Mouse (Mus musculus) CH12.LX (cell line): ENCODE measurements around the gene Arl4c. TPM values are rescaled to one million over a fixed set of nuclear protein-coding genes. Genes with fewer than 3 reads are reported as not detected.

ENCODE experiments used
- DNase-seq: peaks from one replicate; pipeline ENCODE4 v3.0.0-alpha.2; 2013; ENCODE audit errors: extremely low read depth
- H3K27ac ChIP-seq: 2 replicates; pipeline ENCODE4 v1.5.1; 2012; ENCODE audit warnings: low read depth, mild to moderate bottlenecking, control low read depth, moderate library complexity; ENCODE audit not compliant: insufficient read depth
- H3K27me3 ChIP-seq: replicated peaks from 2 replicates; pipeline ENCODE3; 2012; ENCODE audit warnings: inconsistent platforms
- H3K36me3 ChIP-seq, 2 experiments: replicated peaks in 1 of 2; 2 replicates each; pipeline versions ENCODE3 to v1.6.1; 2012; ENCODE audit warnings: inconsistent platforms in 1 of 2, low read length in 1 of 2, mild to moderate bottlenecking in 1 of 2, mixed read lengths in 1 of 2, moderate library complexity in 1 of 2; ENCODE audit not compliant: control insufficient read depth in 1 of 2, insufficient read depth in 1 of 2
- H3K4me1 ChIP-seq, 2 experiments: 2 replicates each; pipeline ENCODE4 v1.6.1; 2012; ENCODE audit warnings: inconsistent platforms in 1 of 2, moderate library complexity in 1 of 2; ENCODE audit not compliant: insufficient read depth in 2 of 2, control insufficient read depth in 1 of 2
- H3K4me2 ChIP-seq: 2 replicates; pipeline ENCODE4 v1.6.1; 2012; ENCODE audit warnings: low read depth, mild to moderate bottlenecking, control low read depth; ENCODE audit not compliant: poor library complexity, insufficient read depth, severe bottlenecking
- H3K4me3 ChIP-seq, 3 experiments: fragments of 150-350 bp in 1 of 3; sonication (generic) in 1 of 3; replicated peaks in 1 of 3; 2 replicates each; pipeline versions ENCODE3 to v1.5.1; 2011 to 2012; ENCODE audit warnings: low read depth in 2 of 3, low read length in 2 of 3, mild to moderate bottlenecking in 2 of 3, moderate library complexity in 2 of 3, control low read depth in 1 of 3, improper control_type of control experiment in 1 of 3, inconsistent platforms in 1 of 3, mixed read lengths in 1 of 3; ENCODE audit not compliant: poor library complexity in 1 of 3
- H3K79me2 ChIP-seq: replicated peaks from 2 replicates; pipeline ENCODE4 v1.6.1; 2012; ENCODE audit warnings: mild to moderate bottlenecking, moderate library complexity; ENCODE audit not compliant: control insufficient read depth, poor library complexity, insufficient read depth, severe bottlenecking; ENCODE audit errors: extremely low read depth
- H3K9ac ChIP-seq: 2 replicates; pipeline ENCODE4 v1.6.1; 2012; ENCODE audit warnings: low read depth, mild to moderate bottlenecking, control low read depth, moderate library complexity; ENCODE audit not compliant: insufficient read depth
- H3K9me3 ChIP-seq: replicated peaks from 2 replicates; pipeline ENCODE3; 2012; ENCODE audit warnings: low read length, inconsistent platforms, mixed read lengths
- E2F4 ChIP-seq: IDR thresholded peaks from 2 replicates; pipeline ENCODE4 v1.6.1; 2011; ENCODE audit warnings: low read depth, low read length, improper control_type of control experiment; ENCODE audit not compliant: insufficient replicate concordance
- EP300 ChIP-seq: IDR thresholded peaks from 2 replicates; pipeline ENCODE4 v1.6.1; 2011; ENCODE audit warnings: low read length, improper control_type of control experiment
- ETS1 ChIP-seq: conservative IDR thresholded peaks from 2 replicates; pipeline ENCODE4 v1.6.1; 2012; ENCODE audit warnings: low read depth, mild to moderate bottlenecking, inconsistent platforms, low read length, improper control_type of control experiment, moderate library complexity
- GABPA ChIP-seq: IDR thresholded peaks from 2 replicates; pipeline ENCODE4 v1.6.1; 2012; ENCODE audit warnings: low read depth, low read length, improper control_type of control experiment, inconsistent platforms; ENCODE audit not compliant: insufficient replicate concordance
- HCFC1 ChIP-seq: IDR thresholded peaks from 2 replicates; pipeline ENCODE4 v1.6.1; 2012; ENCODE audit warnings: low read depth, mild to moderate bottlenecking, inconsistent platforms, low read length, improper control_type of control experiment
- IRF4 ChIP-seq: IDR thresholded peaks from 2 replicates; pipeline ENCODE4 v1.6.1; 2014; ENCODE audit warnings: low read depth, mild to moderate bottlenecking, inconsistent platforms, low read length, improper control_type of control experiment
- JUN ChIP-seq: IDR thresholded peaks from 2 replicates; pipeline ENCODE4 v1.6.1; 2011; ENCODE audit warnings: low read depth, mild to moderate bottlenecking, low read length, improper control_type of control experiment, moderate library complexity; ENCODE audit not compliant: insufficient read depth
- MAFK ChIP-seq: IDR thresholded peaks from 2 replicates; pipeline ENCODE4 v1.6.1; 2011; ENCODE audit warnings: low read length, improper control_type of control experiment; ENCODE audit not compliant: insufficient replicate concordance
- MAX ChIP-seq: IDR thresholded peaks from 2 replicates; pipeline ENCODE4 v1.6.1; 2011; ENCODE audit warnings: low read length, improper control_type of control experiment
- MAZ ChIP-seq: IDR thresholded peaks from 2 replicates; pipeline ENCODE4 v1.6.1; 2012; ENCODE audit warnings: low read depth, mild to moderate bottlenecking, inconsistent platforms, low read length, improper control_type of control experiment, moderate library complexity
- MYC ChIP-seq: IDR thresholded peaks from 2 replicates; pipeline ENCODE4 v1.6.1; 2011; ENCODE audit warnings: low read depth, mild to moderate bottlenecking, improper control_type of control experiment, low read length
- NELFE ChIP-seq: IDR thresholded peaks from 2 replicates; pipeline ENCODE4 v1.6.1; 2011; ENCODE audit warnings: low read depth, low read length, improper control_type of control experiment
- PAX5 ChIP-seq: IDR thresholded peaks from 2 replicates; pipeline ENCODE4 v1.6.1; 2012; ENCODE audit warnings: low read length, inconsistent platforms, mixed read lengths
- POLR2A ChIP-seq: IDR thresholded peaks from 2 replicates; pipeline ENCODE4 v1.6.1; 2011; ENCODE audit warnings: low read depth, mild to moderate bottlenecking, improper control_type of control experiment, low read length
- RAD21 ChIP-seq: IDR thresholded peaks from 2 replicates; pipeline ENCODE4 v1.6.1; 2011; ENCODE audit warnings: low read depth, mild to moderate bottlenecking, low read length, improper control_type of control experiment, moderate library complexity
- SIN3A ChIP-seq: IDR thresholded peaks from 2 replicates; pipeline ENCODE4 v1.6.1; 2012; ENCODE audit warnings: low read length, improper control_type of control experiment, inconsistent platforms
- TCF12 ChIP-seq: IDR thresholded peaks from 2 replicates; pipeline ENCODE4 v1.6.1; 2014; ENCODE audit warnings: low read depth, mild to moderate bottlenecking, inconsistent platforms, low read length, improper control_type of control experiment
- UBTF ChIP-seq: IDR thresholded peaks from 2 replicates; pipeline ENCODE4 v1.6.1; 2012; ENCODE audit warnings: low read depth, mild to moderate bottlenecking, inconsistent platforms, low read length, improper control_type of control experiment, moderate library complexity
- ZC3H11A ChIP-seq: IDR thresholded peaks from 2 replicates; pipeline ENCODE4 v1.6.1; 2012; ENCODE audit warnings: low read depth, mild to moderate bottlenecking, inconsistent platforms, low read length, improper control_type of control experiment
- ZKSCAN1 ChIP-seq: IDR thresholded peaks from 2 replicates; pipeline ENCODE4 v1.6.1; 2012; ENCODE audit warnings: low read depth, inconsistent platforms, low read length, improper control_type of control experiment, borderline replicate concordance
- ZMIZ1 ChIP-seq: IDR thresholded peaks from 2 replicates; pipeline ENCODE4 v1.6.1; 2012; ENCODE audit warnings: low read depth, mild to moderate bottlenecking, inconsistent platforms, low read length, improper control_type of control experiment
- ZNF384 ChIP-seq: IDR thresholded peaks from 2 replicates; pipeline ENCODE4 v1.6.1; 2012; ENCODE audit warnings: low read depth, low read length, improper control_type of control experiment, inconsistent platforms
- dilution Hi-C: fragments of 300-500 bp; cut with MboI; formaldehyde crosslinking; loops from 2 replicates; pipeline ENCODE4 v1.14.3; 2020; ENCODE audit warnings: low sequenced_read_pairs; ENCODE audit not compliant: extremely low pct_unique_long_range_greater_than_20kb, extremely low pct_ligation_motif_present
- in situ Hi-C: fragments of 300-500 bp; cut with MboI; formaldehyde crosslinking; loops from 3 replicates; pipeline ENCODE4 v1.14.3; 2019; ENCODE audit warnings: low sequenced_read_pairs, low pct_ligation_motif_present, low pct_unique_long_range_greater_than_20kb, mixed read lengths
- polyA plus RNA-seq: library from polyadenylated mRNA; unstranded; fragments of >175 nt; gene quantifications from 2 replicates; pipeline ENCODE4 v1.2.1, GENCODE M21; 2012; ENCODE audit warnings: low read depth; ENCODE audit not compliant: insufficient read length
- total RNA-seq, 2 experiments: library from RNA; depleted of rRNA; stranded (reverse); fragments of 300-350 nt in 1 of 2; fragments of >200 nt in 1 of 2; gene quantifications; 2 replicates each; pipeline ENCODE4 v1.2.3; 2012 to 2014

Arl4c gene
- total and polyA plus RNA-seq, 3 experiments: 25.8 to 33.9 (median 31.6) TPM

DNA sequence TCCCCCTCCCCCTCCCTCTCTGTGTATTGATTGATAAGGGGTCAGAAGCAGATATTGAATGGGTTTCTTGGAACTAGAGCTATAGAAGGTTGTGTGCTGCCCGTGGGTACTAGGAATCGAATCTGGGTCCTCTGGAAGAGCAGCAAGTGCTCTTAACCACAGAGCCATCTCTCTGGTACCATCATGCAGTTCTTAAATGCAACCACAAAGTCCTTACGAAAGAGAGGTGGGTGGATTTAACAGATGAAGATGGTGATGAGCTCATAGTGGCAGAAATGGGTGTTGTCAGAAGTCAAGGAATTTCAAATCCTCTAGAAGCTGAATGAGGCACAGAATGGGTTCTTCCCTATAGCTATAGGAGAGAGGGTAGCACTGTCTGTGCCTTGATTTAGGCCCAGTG lies 40.8 kb downstream of the Arl4c start:
- Histone ChIP-seq H3K36me3 (no peaks in the 10 kb centered on the region), H3K9ac (no peak overlapping the region), H3K4me3 (no peak overlapping the region), H3K4me2 (no peak overlapping the region), H3K27me3 (no peaks in the 10 kb centered on the region), H3K79me2 (0 out of 2 replicates have a peak, but pooled peaks cover 7% of the 10 kb centered on the region), H3K27ac (no peak overlapping the region), H3K9me3 (peaks cover 43% of the 10 kb centered on the region), H3K4me1 (peaks cover 15 to 23% of the 10 kb centered on the region in 2 experiments)
- no peak for DNase-seq
- in situ Hi-C loops (no loop called here), dilution Hi-C loops (no loop called here)
- TF ChIP-seq ZC3H11A (no peak), NELFE (no peak), EP300 (no peak), SIN3A (no peak), MAZ (no peak), JUN (no peak), MAX (no peak)

DNA sequence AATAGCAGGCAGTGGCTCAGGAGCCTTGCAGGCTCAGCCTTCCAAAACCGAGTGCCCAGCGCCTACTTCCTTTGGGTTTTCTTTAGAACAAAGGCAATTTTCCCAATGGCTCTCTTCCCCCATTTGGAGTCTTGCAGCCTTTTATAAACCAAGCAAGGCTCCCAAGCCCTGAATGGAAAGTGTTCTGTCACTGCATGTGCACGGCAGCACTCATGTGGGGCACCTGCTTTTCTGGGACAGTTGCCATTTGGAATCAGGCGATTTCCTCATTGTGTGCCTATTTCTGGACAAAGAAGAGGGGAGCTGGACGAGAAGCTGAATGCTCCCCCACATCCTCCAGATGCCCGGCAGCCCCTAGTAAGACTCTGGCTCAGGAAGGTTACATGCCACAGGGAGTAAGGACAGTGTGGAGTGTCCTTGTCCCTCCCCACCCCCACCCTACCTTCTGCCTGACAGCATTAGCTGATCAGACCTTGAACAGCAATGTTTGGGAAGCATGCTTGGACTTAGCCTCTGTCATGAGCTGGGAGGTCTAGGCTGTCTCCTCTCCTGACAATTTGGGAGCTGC lies 43.6 kb downstream of the Arl4c start:
- no peak overlapping the region for H3K27ac ChIP-seq
- no peak for DNase-seq
- TF ChIP-seq UBTF (no peak), ZMIZ1 (no peak), HCFC1 (no peak), TCF12 (no peak), ZNF384 (no peak), EP300 (no peak), POLR2A (no peak), JUN (no peak), ETS1 (no peak), IRF4 (no peak), RAD21 (no peak), MAFK (no peak), PAX5 (no peak), E2F4 (no peak), MAX (no peak), MYC (no peak), GABPA (no peak), ZKSCAN1 (no peak)
- in situ Hi-C loops: loop anchor here (5.0 kb wide), 1 partner anchor 34 kb away; no protein-coding TSS in a partner anchor
- dilution Hi-C loops: no loop called here
- peaks cover 15 to 23% of the 10 kb centered on the region in 2 experiments for H3K4me1 ChIP-seq
- 0 out of 2 replicates have a peak, but pooled peaks cover 7% of the 10 kb centered on the region for H3K79me2 ChIP-seq
- H3K9me3 ChIP-seq: peaks cover 51% of the 10 kb centered on the region
- H3K4me2 ChIP-seq: no peak overlapping the region
- peaks cover 0 to 2% of the 10 kb centered on the region in 2 experiments for H3K36me3 ChIP-seq
- no peak overlapping the region for H3K9ac ChIP-seq
- no peak overlapping the region for H3K4me3 ChIP-seq
- H3K27me3 ChIP-seq: no peaks in the 10 kb centered on the region
